Mouse (Mus musculus) NIH3T3 (cell line): ENCODE measurements at regions not wholly inside any gene's neighbourhood (a gene's known extent, or its start where the extent isn't known, plus 50 kb on each side); places are given as distances from the start of the nearest gene placed in this dataset.

Experiments
- DNase-seq: peaks from one replicate; pipeline ENCODE4 v3.0.0-alpha.2; 2012; ENCODE audit warnings: low read depth

- DNase-seq, result peak; percentile 82
Measured at GRCm38 (mm10) chr2:10825278-10826133, 346.4 kb upstream of the Prkcq start.

GRCm38 (mm10) chr2:10826134-10826767, 345.7 kb upstream of the Prkcq start:
- DNase-seq, result peak; percentile 2

GRCm38 (mm10) chr2:10839976-10840375, 331.9 kb upstream of the Prkcq start:
- no peak for DNase-seq

GRCm38 (mm10) chr2:10861654-10862292, 310.1 kb upstream of the Prkcq start:
- DNase-seq, result no peak

GRCm38 (mm10) chr2:10864451-10864850, 307.5 kb upstream of the Prkcq start:
- no peak for DNase-seq

GRCm38 (mm10) chr2:10874303-10874702, 297.6 kb upstream of the Prkcq start:
- DNase-seq, result no peak

- no peak for DNase-seq
Measured at GRCm38 (mm10) chr2:10901926-10902325, 270.0 kb upstream of the Prkcq start.

- peak; percentile 5 for DNase-seq
Measured at GRCm38 (mm10) chr2:10919955-10920354, 252.0 kb upstream of the Prkcq start.

GRCm38 (mm10) chr2:10920686-10921485, 251.0 kb upstream of the Prkcq start:
- DNase-seq, result no peak

- DNase-seq, result no peak
Measured at GRCm38 (mm10) chr2:10921486-10922450, 250.1 kb upstream of the Prkcq start.

GRCm38 (mm10) chr2:10923984-10924383, 247.9 kb upstream of the Prkcq start:
- no peak for DNase-seq

GRCm38 (mm10) chr2:10925361-10925760, 246.5 kb upstream of the Prkcq start:
- no peak for DNase-seq

- peak; percentile 4 for DNase-seq
Measured at GRCm38 (mm10) chr2:10937405-10937804, 234.5 kb upstream of the Prkcq start.

GRCm38 (mm10) chr2:10965224-10965623, 206.7 kb upstream of the Prkcq start:
- DNase-seq, result no peak

- no peak for DNase-seq
Measured at GRCm38 (mm10) chr2:10966891-10967290, 205.0 kb upstream of the Prkcq start.

- no peak for DNase-seq
Measured at GRCm38 (mm10) chr2:10969111-10969689, 202.7 kb upstream of the Prkcq start.

GRCm38 (mm10) chr2:10972051-10972450, 199.9 kb upstream of the Prkcq start:
- DNase-seq, result no peak

- no peak for DNase-seq
Measured at GRCm38 (mm10) chr2:10978772-10979171, 193.1 kb upstream of the Prkcq start.

GRCm38 (mm10) chr2:10986101-10986500, 185.8 kb upstream of the Prkcq start:
- no peak for DNase-seq

GRCm38 (mm10) chr2:10990043-10990728, 181.7 kb upstream of the Prkcq start:
- no peak for DNase-seq
